ENCODE assay signal across 9 mouse cellular contexts in genomic region chr2:10701459-10701858, GRCm38 (mm10).
DNase-seq lines count a peak whose midpoint lies in the region; ATAC-seq lines count a peak whose summit lies in the region.
"Had no signal": no experiment of that assay in that cellular context is flagged by ENCODE, and none has a peak within 500 bp of the region (broad histone marks: within the 10 kb centered on the region; RNA-seq: fewer than 3 reads in every experiment).

No protein-coding gene starts in this region.

- no peak overlapping the region for H3K4me2 ChIP-seq in limb, embryonic 11.5 days (ENCODE audit: low read depth, severe bottlenecking)
- no peak overlapping the region for H3K4me2 ChIP-seq in midbrain, embryonic 16.5 days (ENCODE audit: low read length)
- H3K4me2 ChIP-seq in kidney, embryonic 15.5 days, result no peak overlapping the region
- H3K4me2 ChIP-seq: liver, embryonic 15.5 days had no signal

- no peaks in the 10 kb centered on the region for H3K27me3 ChIP-seq in limb, embryonic 11.5 days (ENCODE audit: control insufficient read depth, insufficient read depth, low read length)
- H3K27me3 ChIP-seq in limb, embryonic 10.5 days (ENCODE audit: low read depth, poor library complexity, severe bottlenecking), result no peaks in the 10 kb centered on the region
- no peaks in the 10 kb centered on the region for H3K27me3 ChIP-seq in midbrain, embryonic 16.5 days (ENCODE audit: control insufficient read depth, insufficient read depth, low read depth, low read length)
- H3K27me3 ChIP-seq in kidney, embryonic 15.5 days, result no peaks in the 10 kb centered on the region
- H3K27me3 ChIP-seq: liver, embryonic 15.5 days had no signal

- ATAC-seq in limb, embryonic 11.5 days (ENCODE audit: insufficient number of reproducible peaks, low FRiP score, low TSS enrichment, low read depth), result no peak
- no peak for ATAC-seq in megakaryocyte progenitor cell, adult 5-6 weeks (replicated peaks; ENCODE audit: poor library complexity)
- ATAC-seq in midbrain, embryonic 16.5 days, result no peak
- ATAC-seq in kidney, embryonic 15.5 days (replicated peaks; ENCODE audit: low FRiP score), result no peak

- no peaks in the 10 kb centered on the region for H3K4me1 ChIP-seq in limb, embryonic 11.5 days (ENCODE audit: control insufficient read depth, insufficient read depth, low read length)
- no peaks in the 10 kb centered on the region for H3K4me1 ChIP-seq in limb, embryonic 10.5 days
- H3K4me1 ChIP-seq in midbrain, embryonic 16.5 days (ENCODE audit: control insufficient read depth, insufficient read depth, low read length), result no peaks in the 10 kb centered on the region
- H3K4me1 ChIP-seq in kidney, embryonic 15.5 days, result no peaks in the 10 kb centered on the region
- H3K4me1 ChIP-seq: liver, embryonic 15.5 days had no signal

- no peak overlapping the region for H3K9ac ChIP-seq in limb, embryonic 11.5 days (ENCODE audit: low read length)
- no peak overlapping the region for H3K9ac ChIP-seq in midbrain, embryonic 16.5 days (ENCODE audit: low read depth, low read length)
- no peak overlapping the region for H3K9ac ChIP-seq in kidney, embryonic 15.5 days
- H3K9ac ChIP-seq: liver, embryonic 15.5 days had no signal

- no peak overlapping the region for H3K27ac ChIP-seq in limb, embryonic 11.5 days (replicated peaks; ENCODE audit: low read depth, low read length)
- no peak overlapping the region for H3K27ac ChIP-seq in limb, embryonic 10.5 days
- no peak overlapping the region for H3K27ac ChIP-seq in midbrain, embryonic 16.5 days (ENCODE audit: low read length)
- H3K27ac ChIP-seq in kidney, embryonic 15.5 days, result no peak overlapping the region
- H3K27ac ChIP-seq: liver, embryonic 15.5 days had no signal

- intact Hi-C loops in left cerebral cortex, postnatal 4 days (cut with DNase I), result no loop called here

- H3K36me3 ChIP-seq in limb, embryonic 11.5 days (ENCODE audit: control insufficient read depth, insufficient read depth, low read length), result no peaks in the 10 kb centered on the region
- no peaks in the 10 kb centered on the region for H3K36me3 ChIP-seq in limb, embryonic 10.5 days
- no peaks in the 10 kb centered on the region for H3K36me3 ChIP-seq in midbrain, embryonic 16.5 days (ENCODE audit: control insufficient read depth, insufficient read depth, low read length)
- H3K36me3 ChIP-seq in kidney, embryonic 15.5 days, result no peaks in the 10 kb centered on the region
- H3K36me3 ChIP-seq: liver, embryonic 15.5 days had no signal

- no peak overlapping the region for H3K4me3 ChIP-seq in limb, embryonic 11.5 days (ENCODE audit: low read depth, low read length)
- H3K4me3 ChIP-seq in limb, embryonic 10.5 days, result no peak overlapping the region
- no peak overlapping the region for H3K4me3 ChIP-seq in midbrain, embryonic 16.5 days (ENCODE audit: low read depth, low read length)
- H3K4me3 ChIP-seq in kidney, embryonic 15.5 days (replicated peaks), result no peak overlapping the region
- H3K4me3 ChIP-seq: liver, embryonic 15.5 days had no signal

- DNase-seq in limb, embryonic 11.5 days (ENCODE audit: low spot score), result peak; percentile 23
- DNase-seq in limb, embryonic 10.5 days (ENCODE audit: low spot score), result no peak
- DNase-seq in adrenal gland, adult (ENCODE audit: inconsistent age in 2 of 2, low spot score in 1 of 2), result peak; percentile 25 to 72
- peak; percentile 7 for DNase-seq in embryo, embryonic 10.5 days (ENCODE audit: low spot score)
- DNase-seq in left cerebral cortex, postnatal 4 days, result peak; percentile 8

- H3K9me3 ChIP-seq in limb, embryonic 11.5 days (ENCODE audit: control insufficient read depth, low read length), result no peaks in the 10 kb centered on the region
- H3K9me3 ChIP-seq in limb, embryonic 10.5 days (replicated peaks), result no peaks in the 10 kb centered on the region
- no peaks in the 10 kb centered on the region for H3K9me3 ChIP-seq in midbrain, embryonic 16.5 days (replicated peaks; ENCODE audit: control insufficient read depth, low read length, poor library complexity, severe bottlenecking)
- H3K9me3 ChIP-seq in kidney, embryonic 15.5 days (replicated peaks), result no peaks in the 10 kb centered on the region
- H3K9me3 ChIP-seq: liver, embryonic 15.5 days had no signal

- WGBS in limb, embryonic 11.5 days, result 44% methylated on average over 10 of the region's 10 CpGs
- 53% methylated on average over 10 of the region's 10 CpGs for WGBS in limb, embryonic 10.5 days
- 45% methylated on average over 10 of the region's 10 CpGs for WGBS in midbrain, embryonic 16.5 days
- WGBS in kidney, embryonic 15.5 days, result 36% methylated on average over 10 of the region's 10 CpGs
